Mouse (Mus musculus): Measurements from ENCODE around the gene Gal3st1.

DNA sequence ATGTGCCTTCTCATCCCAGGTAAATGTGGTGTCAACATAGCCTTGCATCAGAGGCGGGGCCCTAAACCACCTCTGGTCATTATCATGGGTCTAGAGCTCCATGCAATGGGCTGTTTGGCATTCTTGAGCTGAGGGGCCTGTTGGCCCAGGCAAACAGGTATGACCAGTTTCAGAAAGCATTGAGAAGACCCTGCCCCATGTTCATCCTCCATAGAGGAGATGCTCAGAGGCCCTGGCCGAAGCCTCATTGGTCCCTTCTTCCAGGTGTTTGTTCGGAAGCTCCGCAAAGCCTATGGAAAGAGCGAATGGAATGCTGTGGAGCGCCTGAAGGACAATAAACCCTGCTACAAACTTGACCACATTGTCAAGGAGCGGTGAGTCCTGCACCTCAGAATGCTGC is 13.1 kb upstream of the Gal3st1 start:
- no peak for TF ChIP-seq EP300 (IDR thresholded peaks at IDR 0.05; ENCODE audit: low read depth)
- TF ChIP-seq CTCF (IDR thresholded peaks at IDR 0.05; ENCODE audit: low read depth) = no peak
